Mouse (Mus musculus): ENCODE data around the gene Il9.

Il9 gene

GRCm38 (mm10) chr13:56482146-56482545 lies at the start of gene Il9:
Gene Il9, minus strand, starts transcription at chr13:56482246.
- no peak for DNase-seq (ENCODE audit: low read depth, low spot score)

DNA sequence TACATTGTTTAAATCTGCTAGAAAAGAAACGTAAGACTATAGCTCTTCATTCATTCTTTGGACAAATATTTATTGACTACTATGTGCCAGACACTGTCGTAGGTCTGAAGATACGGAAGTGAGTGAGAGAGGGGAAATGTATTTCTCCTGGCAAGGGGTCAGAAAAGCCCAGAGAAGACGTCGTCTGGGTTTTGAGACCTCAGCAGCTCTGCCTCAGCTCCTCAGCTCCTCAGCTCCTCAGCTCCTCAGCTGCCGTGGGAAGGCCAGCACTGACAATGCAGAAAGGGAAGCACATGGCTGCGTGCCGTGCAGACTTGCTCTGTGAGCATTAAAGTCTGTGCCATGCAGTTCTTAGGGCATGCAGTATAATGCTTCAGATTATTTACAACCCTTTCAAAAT lies 47.6 kb upstream of the Il9 start:
- no peak for DNase-seq (ENCODE audit: low read depth, low spot score)

GRCm38 (mm10) chr13:56529031-56529430 lies 47.0 kb upstream of the Il9 start:
- DNase-seq (ENCODE audit: low read depth, low spot score): no peak

GRCm38 (mm10) chr13:56528281-56528680 lies 46.2 kb upstream of the Il9 start:
- DNase-seq (ENCODE audit: low read depth, low spot score): no peak

GRCm38 (mm10) chr13:56527846-56528245 lies 45.8 kb upstream of the Il9 start:
- no peak for DNase-seq (ENCODE audit: low read depth, low spot score)

GRCm38 (mm10) chr13:56526871-56527270 lies 44.8 kb upstream of the Il9 start:
- DNase-seq (ENCODE audit: low read depth, low spot score): no peak

- no peak for DNase-seq (ENCODE audit: low read depth, low spot score)
Measured at GRCm38 (mm10) chr13:56522821-56523167, 40.7 kb upstream of the Il9 start.

- peak; percentile 29 for DNase-seq (ENCODE audit: low read depth, low spot score)
Measured at GRCm38 (mm10) chr13:56522081-56522820, 40.2 kb upstream of the Il9 start, which contains the start of gene Fbxl21. Gene Fbxl21, plus strand, starts transcription at chr13:56522472.

DNA sequence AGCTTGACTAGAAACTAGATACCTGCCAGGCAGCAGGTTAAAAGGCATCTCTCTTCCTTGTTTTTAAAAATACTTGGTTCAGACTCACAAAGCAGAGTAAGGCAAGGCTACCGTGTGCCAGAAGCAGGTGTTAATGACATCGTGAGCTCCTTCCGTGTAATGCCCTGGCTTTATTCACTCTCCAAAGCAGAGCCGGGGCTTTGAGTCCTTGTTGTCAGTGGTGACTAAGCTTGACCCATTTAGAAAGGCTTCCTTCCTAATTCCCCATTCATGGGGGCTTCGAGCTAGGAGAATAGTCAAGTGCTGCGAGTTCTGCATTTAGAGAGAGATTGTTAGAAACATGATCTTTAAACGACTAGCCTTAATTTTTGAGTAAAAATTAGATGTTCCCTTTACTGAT lies 34.8 kb upstream of the Il9 start:
- DNase-seq (ENCODE audit: low read depth, low spot score): no peak

- no peak for DNase-seq (ENCODE audit: low read depth, low spot score)
Measured at GRCm38 (mm10) chr13:56516311-56516710, 34.3 kb upstream of the Il9 start.

DNA sequence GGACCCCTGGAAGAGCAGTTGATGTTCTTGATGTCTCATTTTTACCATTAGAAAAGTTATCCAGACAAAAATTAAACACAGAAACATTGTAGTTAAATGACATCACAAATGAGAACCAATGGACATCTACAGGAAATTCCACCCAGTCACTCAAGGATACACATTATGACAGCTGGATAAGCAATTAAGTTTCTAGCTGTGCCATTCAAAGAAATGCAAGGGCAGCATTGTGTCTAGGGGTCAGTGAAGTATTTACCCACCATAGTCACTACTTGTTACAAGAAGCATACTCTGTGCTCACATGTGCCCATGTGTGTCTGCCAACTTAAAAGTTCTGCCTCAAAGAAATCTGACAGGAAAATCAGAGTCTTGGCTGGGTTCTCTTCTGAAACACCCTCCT lies 31.5 kb upstream of the Il9 start:
- DNase-seq (ENCODE audit: low read depth, low spot score): no peak

DNA sequence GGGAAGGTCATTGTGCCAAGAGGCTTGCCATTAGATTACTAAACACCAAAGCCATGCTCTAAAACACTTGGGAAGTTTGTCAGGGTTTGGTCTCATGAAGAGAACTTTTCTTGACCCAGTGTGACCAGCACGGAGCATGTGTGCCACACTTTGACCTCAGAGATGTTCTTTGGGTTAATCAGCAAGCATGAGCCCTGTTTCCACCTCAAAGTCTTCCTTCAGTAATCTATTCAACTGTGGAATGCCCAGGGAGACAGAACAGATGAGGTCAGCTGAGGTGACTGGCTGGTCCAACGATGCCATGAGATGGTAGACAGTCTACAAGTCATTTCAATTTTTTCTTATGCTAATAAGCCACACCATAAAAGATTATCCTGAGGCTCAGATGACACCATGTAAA lies 27.8 kb upstream of the Il9 start:
- no peak for DNase-seq (ENCODE audit: low read depth, low spot score)

DNA sequence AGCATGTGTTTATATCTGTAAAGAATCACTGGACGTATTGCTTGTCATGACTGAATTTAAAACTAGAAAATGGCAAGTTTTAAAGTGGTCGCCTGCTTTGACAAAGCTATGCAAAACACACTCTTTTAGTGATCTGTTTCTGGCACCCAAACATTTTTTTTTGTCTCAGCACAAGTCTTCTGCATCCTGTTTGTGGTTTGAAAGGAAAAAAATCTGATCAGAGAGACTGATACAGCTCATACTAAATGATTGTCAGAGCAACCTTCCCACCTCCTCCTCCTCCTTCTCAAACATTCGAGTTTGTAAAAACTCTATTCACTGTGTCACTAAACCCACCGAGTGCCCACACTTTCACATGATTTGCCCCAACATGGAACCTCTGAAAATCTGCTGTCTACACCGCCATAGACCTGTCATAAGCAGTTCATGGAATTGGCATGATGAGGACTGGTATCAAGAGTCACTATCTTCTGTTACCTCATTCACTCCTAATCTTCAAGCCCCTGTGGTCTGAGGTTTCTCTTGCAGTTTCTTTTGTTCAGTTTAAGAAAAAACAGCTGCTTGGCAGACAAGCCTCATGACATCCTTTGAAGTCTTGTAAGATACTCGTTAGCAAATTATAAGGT lies 24.9 kb upstream of the Il9 start:
- no peak for DNase-seq (ENCODE audit: low read depth, low spot score)

GRCm38 (mm10) chr13:56501866-56502420 lies 19.9 kb upstream of the Il9 start:
- DNase-seq (ENCODE audit: low read depth, low spot score): no peak

DNA sequence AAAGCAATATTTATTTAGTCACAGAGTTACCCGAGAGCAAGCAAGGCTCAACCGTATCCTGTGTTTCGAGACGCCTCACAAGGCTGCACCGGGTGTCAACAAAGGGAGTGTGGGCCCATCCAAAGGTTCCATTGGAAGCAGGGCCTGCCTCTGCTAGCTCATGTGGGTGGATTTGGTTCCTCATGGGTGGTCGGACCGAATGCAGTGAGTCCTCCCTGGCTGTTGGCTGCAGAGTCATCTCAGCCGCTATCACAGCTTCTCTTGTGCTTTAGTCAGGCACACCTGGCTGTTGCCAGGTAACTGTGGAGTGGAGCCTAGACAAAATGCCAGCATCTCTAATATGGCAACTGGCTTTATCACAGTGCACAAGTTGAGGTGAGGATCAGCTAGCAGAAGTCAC lies 18.6 kb upstream of the Il9 start:
- DNase-seq (ENCODE audit: low read depth, low spot score): no peak

DNA sequence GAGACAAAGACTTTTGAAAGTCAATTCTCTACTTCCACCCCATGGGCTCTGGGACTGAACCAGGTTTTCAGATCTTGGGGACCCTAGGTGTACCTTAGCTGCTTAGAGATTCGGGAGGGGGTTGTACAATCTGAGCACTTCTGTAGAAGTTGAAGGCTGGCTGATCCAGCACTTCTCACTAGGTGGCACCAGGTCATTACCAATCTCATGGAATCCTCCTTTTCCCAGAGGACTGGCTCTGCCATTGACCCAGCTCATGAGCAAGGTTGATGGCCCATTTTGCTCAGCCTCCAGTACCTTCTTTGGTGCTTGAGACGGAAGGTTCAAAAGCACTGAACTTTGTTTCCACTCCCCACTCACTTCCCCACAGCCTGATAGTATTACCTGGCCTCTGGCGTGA lies 18.1 kb upstream of the Il9 start:
- no peak for DNase-seq (ENCODE audit: low read depth, low spot score)

DNA sequence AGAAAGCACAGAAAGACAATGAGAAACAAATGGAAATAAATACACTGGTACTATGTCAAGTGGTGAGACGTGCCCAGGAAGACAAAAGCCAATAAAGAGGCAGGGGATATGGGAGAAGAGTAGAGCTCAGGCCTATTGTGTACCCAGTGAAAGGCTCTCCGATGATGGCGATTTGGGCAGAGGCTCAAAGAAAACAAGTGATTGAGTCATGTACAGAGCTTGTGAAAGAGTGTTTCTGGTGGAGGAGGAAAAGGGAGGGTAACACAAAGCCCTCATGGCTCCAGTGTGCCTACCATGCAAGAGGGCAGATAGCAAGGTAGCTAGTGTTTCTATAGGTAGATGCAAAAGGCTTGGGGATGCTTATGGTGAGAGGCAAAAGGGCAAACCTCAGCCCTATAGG lies 12.4 kb upstream of the Il9 start:
- no peak for DNase-seq (ENCODE audit: low read depth, low spot score)

DNA sequence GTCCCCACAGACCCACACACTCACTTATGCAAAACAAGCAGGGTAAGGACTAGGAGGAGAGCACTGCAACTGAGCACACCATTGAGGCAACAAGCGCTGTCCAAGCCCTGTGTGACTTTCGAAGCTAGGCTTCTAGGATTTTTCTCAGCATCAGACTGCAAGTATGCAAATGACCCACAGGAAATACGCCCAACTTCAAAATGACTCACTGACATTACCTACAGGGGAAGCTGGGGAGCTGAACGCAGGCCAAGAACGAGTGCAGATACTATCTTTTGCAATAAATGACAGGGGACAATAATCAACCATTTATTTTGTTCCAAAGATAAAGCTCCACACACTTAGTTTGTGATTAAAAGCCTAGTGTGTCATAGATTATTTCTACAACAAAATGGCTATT lies 6.0 kb upstream of the Il9 start:
- DNase-seq (ENCODE audit: low read depth, low spot score): no peak

GRCm38 (mm10) chr13:56478027-56478426 lies 4.0 kb downstream of the Il9 start:
- DNase-seq (ENCODE audit: low read depth, low spot score): no peak

GRCm38 (mm10) chr13:56477271-56477670 lies 4.8 kb downstream of the Il9 start:
- no peak for DNase-seq (ENCODE audit: low read depth, low spot score)

DNA sequence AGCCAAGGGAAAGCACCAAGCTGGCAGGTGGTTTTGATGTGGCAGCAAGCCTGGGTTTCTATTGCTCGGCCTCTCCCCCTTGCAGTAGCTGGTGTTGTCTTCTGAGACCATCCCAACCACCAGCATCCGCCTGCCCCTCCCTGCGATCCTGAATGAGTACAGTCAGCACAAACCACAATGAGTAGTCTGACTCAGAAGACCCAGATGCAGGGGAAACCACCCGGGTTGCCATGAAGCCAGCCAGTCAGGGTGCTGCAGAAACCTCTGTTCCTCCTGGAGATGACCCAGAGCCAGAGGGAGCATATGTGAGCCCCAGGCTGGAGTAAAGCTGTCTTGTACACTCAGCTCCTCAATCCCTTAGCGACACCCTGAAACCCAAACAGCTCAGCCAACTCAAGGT lies 5.3 kb downstream of the Il9 start:
- no peak for DNase-seq (ENCODE audit: low read depth, low spot score)

DNA sequence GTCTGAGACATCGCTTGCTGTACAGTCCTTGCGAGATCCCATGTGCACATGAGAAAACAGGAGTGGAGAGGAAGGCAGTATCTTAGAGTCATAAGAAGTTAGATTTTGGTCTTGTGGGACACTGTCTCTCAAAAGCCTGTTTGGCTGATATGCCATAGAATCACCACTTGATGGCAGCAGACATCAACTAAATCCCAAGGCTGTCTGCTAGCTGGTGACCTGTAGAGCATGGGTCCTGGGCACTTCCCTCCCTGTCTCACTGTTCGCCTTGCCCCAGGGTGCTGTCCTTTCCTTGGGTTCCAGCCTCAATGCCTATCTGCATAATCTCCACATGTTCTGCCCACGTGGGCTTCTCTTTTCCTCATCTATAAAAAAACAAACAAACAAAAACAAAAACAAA lies 6.7 kb downstream of the Il9 start:
- DNase-seq (ENCODE audit: low read depth, low spot score): no peak

DNA sequence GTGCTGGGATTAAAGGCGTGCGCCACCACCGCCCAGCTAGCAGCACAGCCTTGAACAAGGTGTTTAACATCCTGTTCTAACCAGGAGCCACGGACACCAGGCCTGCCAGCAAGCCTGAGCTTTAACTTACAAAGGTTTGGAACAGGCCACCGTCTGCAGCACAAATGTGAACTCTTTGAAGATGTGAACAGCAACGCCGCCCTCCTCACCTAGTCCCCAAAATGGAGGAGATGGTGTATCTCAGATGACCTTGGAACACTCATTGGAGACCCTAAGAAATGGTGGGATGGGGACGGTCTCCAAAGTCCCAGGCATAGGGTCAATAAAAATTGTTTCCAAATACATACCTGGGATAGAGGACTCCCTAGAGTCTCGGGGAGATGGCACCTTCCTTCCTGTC lies 9.4 kb downstream of the Il9 start:
- DNase-seq (ENCODE audit: low read depth, low spot score): no peak

Measured in c-Kit-negative CD71-positive TER-119-positive erythroid progenitor cells, embryonic 14.5 days (primary cell).